Mouse (Mus musculus) CH12.LX (cell line): ENCODE measurements around the gene Ephb4. TPM values are rescaled to one million over a fixed set of nuclear protein-coding genes. Genes with fewer than 3 reads are reported as not detected.

Source experiments
- DNase-seq: peaks from one replicate; pipeline ENCODE4 v3.0.0-alpha.2; 2013; ENCODE audit errors: extremely low read depth
- H3K27ac ChIP-seq: 2 replicates; pipeline ENCODE4 v1.5.1; 2012; ENCODE audit warnings: low read depth, mild to moderate bottlenecking, control low read depth, moderate library complexity; ENCODE audit not compliant: insufficient read depth
- H3K27me3 ChIP-seq: replicated peaks from 2 replicates; pipeline ENCODE3; 2012; ENCODE audit warnings: inconsistent platforms
- H3K36me3 ChIP-seq, 2 experiments: replicated peaks in 1 of 2; 2 replicates each; pipeline versions ENCODE3 to v1.6.1; 2012; ENCODE audit warnings: inconsistent platforms in 1 of 2, low read length in 1 of 2, mild to moderate bottlenecking in 1 of 2, mixed read lengths in 1 of 2, moderate library complexity in 1 of 2; ENCODE audit not compliant: control insufficient read depth in 1 of 2, insufficient read depth in 1 of 2
- H3K4me1 ChIP-seq, 2 experiments: 2 replicates each; pipeline ENCODE4 v1.6.1; 2012; ENCODE audit warnings: inconsistent platforms in 1 of 2, moderate library complexity in 1 of 2; ENCODE audit not compliant: insufficient read depth in 2 of 2, control insufficient read depth in 1 of 2
- H3K4me2 ChIP-seq: 2 replicates; pipeline ENCODE4 v1.6.1; 2012; ENCODE audit warnings: low read depth, mild to moderate bottlenecking, control low read depth; ENCODE audit not compliant: poor library complexity, insufficient read depth, severe bottlenecking
- H3K4me3 ChIP-seq, 3 experiments: fragments of 150-350 bp in 1 of 3; sonication (generic) in 1 of 3; replicated peaks in 1 of 3; 2 replicates each; pipeline versions ENCODE3 to v1.5.1; 2011 to 2012; ENCODE audit warnings: low read depth in 2 of 3, low read length in 2 of 3, mild to moderate bottlenecking in 2 of 3, moderate library complexity in 2 of 3, control low read depth in 1 of 3, improper control_type of control experiment in 1 of 3, inconsistent platforms in 1 of 3, mixed read lengths in 1 of 3; ENCODE audit not compliant: poor library complexity in 1 of 3
- H3K79me2 ChIP-seq: replicated peaks from 2 replicates; pipeline ENCODE4 v1.6.1; 2012; ENCODE audit warnings: mild to moderate bottlenecking, moderate library complexity; ENCODE audit not compliant: control insufficient read depth, poor library complexity, insufficient read depth, severe bottlenecking; ENCODE audit errors: extremely low read depth
- H3K9ac ChIP-seq: 2 replicates; pipeline ENCODE4 v1.6.1; 2012; ENCODE audit warnings: low read depth, mild to moderate bottlenecking, control low read depth, moderate library complexity; ENCODE audit not compliant: insufficient read depth
- H3K9me3 ChIP-seq: replicated peaks from 2 replicates; pipeline ENCODE3; 2012; ENCODE audit warnings: low read length, inconsistent platforms, mixed read lengths
- CHD1 ChIP-seq: IDR thresholded peaks from 2 replicates; pipeline ENCODE4 v1.6.1; 2012; ENCODE audit warnings: low read depth, low read length, improper control_type of control experiment, inconsistent platforms
- CHD2 ChIP-seq: IDR thresholded peaks from 2 replicates; pipeline ENCODE4 v1.6.1; 2011; ENCODE audit warnings: low read length, improper control_type of control experiment
- ELF1 ChIP-seq: IDR thresholded peaks from 2 replicates; pipeline ENCODE4 v1.6.1; 2014; ENCODE audit warnings: low read depth, mild to moderate bottlenecking, inconsistent platforms, low read length, improper control_type of control experiment
- GABPA ChIP-seq: IDR thresholded peaks from 2 replicates; pipeline ENCODE4 v1.6.1; 2012; ENCODE audit warnings: low read depth, low read length, improper control_type of control experiment, inconsistent platforms; ENCODE audit not compliant: insufficient replicate concordance
- HCFC1 ChIP-seq: IDR thresholded peaks from 2 replicates; pipeline ENCODE4 v1.6.1; 2012; ENCODE audit warnings: low read depth, mild to moderate bottlenecking, inconsistent platforms, low read length, improper control_type of control experiment
- JUN ChIP-seq: IDR thresholded peaks from 2 replicates; pipeline ENCODE4 v1.6.1; 2011; ENCODE audit warnings: low read depth, mild to moderate bottlenecking, low read length, improper control_type of control experiment, moderate library complexity; ENCODE audit not compliant: insufficient read depth
- JUND ChIP-seq: conservative IDR thresholded peaks from 2 replicates; pipeline ENCODE4 v1.6.1; 2011; ENCODE audit warnings: low read depth, low read length, improper control_type of control experiment
- MXI1 ChIP-seq: IDR thresholded peaks from 2 replicates; pipeline ENCODE4 v1.6.1; 2011; ENCODE audit warnings: mild to moderate bottlenecking, low read depth, low read length, improper control_type of control experiment
- MYC ChIP-seq: IDR thresholded peaks from 2 replicates; pipeline ENCODE4 v1.6.1; 2011; ENCODE audit warnings: low read depth, mild to moderate bottlenecking, improper control_type of control experiment, low read length
- PAX5 ChIP-seq: IDR thresholded peaks from 2 replicates; pipeline ENCODE4 v1.6.1; 2012; ENCODE audit warnings: low read length, inconsistent platforms, mixed read lengths
- POLR2A ChIP-seq: IDR thresholded peaks from 2 replicates; pipeline ENCODE4 v1.6.1; 2011; ENCODE audit warnings: low read depth, mild to moderate bottlenecking, improper control_type of control experiment, low read length
- POLR2AphosphoS2 ChIP-seq: IDR thresholded peaks from 2 replicates; pipeline ENCODE4 v1.6.1; 2011; ENCODE audit warnings: low read depth, low read length, improper control_type of control experiment
- RAD21 ChIP-seq: IDR thresholded peaks from 2 replicates; pipeline ENCODE4 v1.6.1; 2011; ENCODE audit warnings: low read depth, mild to moderate bottlenecking, low read length, improper control_type of control experiment, moderate library complexity
- USF1 ChIP-seq: IDR thresholded peaks from 2 replicates; pipeline ENCODE4 v1.6.1; 2014; ENCODE audit warnings: low read depth, mild to moderate bottlenecking, inconsistent platforms, low read length, improper control_type of control experiment
- ZMIZ1 ChIP-seq: IDR thresholded peaks from 2 replicates; pipeline ENCODE4 v1.6.1; 2012; ENCODE audit warnings: low read depth, mild to moderate bottlenecking, inconsistent platforms, low read length, improper control_type of control experiment
- ZNF384 ChIP-seq: IDR thresholded peaks from 2 replicates; pipeline ENCODE4 v1.6.1; 2012; ENCODE audit warnings: low read depth, low read length, improper control_type of control experiment, inconsistent platforms
- dilution Hi-C: fragments of 300-500 bp; cut with MboI; formaldehyde crosslinking; loops from 2 replicates; pipeline ENCODE4 v1.14.3; 2020; ENCODE audit warnings: low sequenced_read_pairs; ENCODE audit not compliant: extremely low pct_unique_long_range_greater_than_20kb, extremely low pct_ligation_motif_present
- in situ Hi-C: fragments of 300-500 bp; cut with MboI; formaldehyde crosslinking; loops from 3 replicates; pipeline ENCODE4 v1.14.3; 2019; ENCODE audit warnings: low sequenced_read_pairs, low pct_ligation_motif_present, low pct_unique_long_range_greater_than_20kb, mixed read lengths
- polyA plus RNA-seq: library from polyadenylated mRNA; unstranded; fragments of >175 nt; gene quantifications from 2 replicates; pipeline ENCODE4 v1.2.1, GENCODE M21; 2012; ENCODE audit warnings: low read depth; ENCODE audit not compliant: insufficient read length
- total RNA-seq, 2 experiments: library from RNA; depleted of rRNA; stranded (reverse); fragments of 300-350 nt in 1 of 2; fragments of >200 nt in 1 of 2; gene quantifications; 2 replicates each; pipeline ENCODE4 v1.2.3; 2012 to 2014

Gene Ephb4
- total and polyA plus RNA-seq, 3 experiments = 0.56 to 2.2 (median 1.5) TPM

- H3K79me2 ChIP-seq = no peaks in the 10 kb centered on the region
- peaks cover 5% of the 10 kb centered on the region for H3K9me3 ChIP-seq
- TF ChIP-seq JUN (no peak), CHD2 (no peak), POLR2A (no peak), CHD1 (no peak), MYC (no peak), ZMIZ1 (no peak), GABPA (no peak)
- DNase-seq = no peak
- H3K27me3 ChIP-seq = peaks cover 40% of the 10 kb centered on the region
- H3K4me1 ChIP-seq = peaks cover 0 to 5% of the 10 kb centered on the region in 2 experiments; a peak in 2 of 4 replicates
- no peak overlapping the region for H3K9ac ChIP-seq
- no peak overlapping the region for H3K27ac ChIP-seq
- no peak overlapping the region for H3K4me2 ChIP-seq
- H3K36me3 ChIP-seq = no peaks in the 10 kb centered on the region
- dilution Hi-C loops = no loop called here
- H3K4me3 ChIP-seq = no peak overlapping the region
- in situ Hi-C loops = loop anchor here (10.0 kb wide), 1 partner anchor 145 kb away; no protein-coding TSS in a partner anchor
Measured at GRCm38 (mm10) chr5:137339290-137339979, 10.5 kb upstream of the Ephb4 start.

- Histone ChIP-seq H3K27ac (no peak overlapping the region), H3K9me3 (peaks cover 6% of the 10 kb centered on the region), H3K4me1 (peaks cover 1 to 12% of the 10 kb centered on the region in 2 experiments; a peak in 2 of 4 replicates), H3K79me2 (no peaks in the 10 kb centered on the region), H3K4me3 (no peak overlapping the region), H3K27me3 (peaks cover 33% of the 10 kb centered on the region), H3K36me3 (no peaks in the 10 kb centered on the region), H3K9ac (no peak overlapping the region), H3K4me2 (no peak overlapping the region)
- dilution Hi-C loops = no loop called here
- in situ Hi-C loops = no loop called here
- DNase-seq = no peak
- TF ChIP-seq MXI1 (no peak), PAX5 (no peak), RAD21 (no peak)
Measured at GRCm38 (mm10) chr5:137340222-137340621, 9.7 kb upstream of the Ephb4 start.

- H3K27me3 ChIP-seq = peaks cover 18% of the 10 kb centered on the region
- H3K4me1 ChIP-seq = peaks cover 4 to 29% of the 10 kb centered on the region in 2 experiments; a peak in 2 of 4 replicates
- H3K36me3 ChIP-seq = no peaks in the 10 kb centered on the region
- H3K27ac ChIP-seq = no peak overlapping the region
- no peak overlapping the region for H3K9ac ChIP-seq
- dilution Hi-C loops = no loop called here
- no peak overlapping the region for H3K4me2 ChIP-seq
- TF ChIP-seq ELF1 (no peak), ZNF384 (no peak), JUND (no peak), MXI1 (no peak), USF1 (no peak), HCFC1 (no peak), POLR2AphosphoS2 (no peak)
- no peaks in the 10 kb centered on the region for H3K79me2 ChIP-seq
- H3K4me3 ChIP-seq = no peak overlapping the region
- DNase-seq = no peak
- H3K9me3 ChIP-seq = peaks cover 6% of the 10 kb centered on the region
- in situ Hi-C loops = no loop called here
Measured at GRCm38 (mm10) chr5:137342407-137343012, 7.4 kb upstream of the Ephb4 start.
